Mouse (Mus musculus) thymus, postnatal 10 days (tissue): ENCODE measurements around the gene Pf4.
"Not testable (repeated sequence)": the region's sequence is repeated elsewhere in the genome, so short reads cannot be mapped to it uniquely, and the experiment has no call there.

ENCODE experiments used
- DNase-seq, 2 experiments: peaks; one replicate each; pipeline ENCODE4 v3.0.0; 2021; ENCODE audit warnings: low spot score in 2 of 2

The Pf4 gene

GRCm38 (mm10) chr5:90785659-90786588 is 13.7 kb downstream of the Pf4 start, which contains the start of gene Cxcl3:
Gene Cxcl3, plus strand, starts transcription at chr5:90786103.
- DNase-seq = no peak

- no peak for DNase-seq
These were observed 15.9 kb downstream of the Pf4 start for GRCm38 (mm10) chr5:90788114-90788513.

- no peak for DNase-seq
These were observed 17.3 kb downstream of the Pf4 start for GRCm38 (mm10) chr5:90789306-90790073.

GRCm38 (mm10) chr5:90790074-90790502 is 17.9 kb downstream of the Pf4 start:
- DNase-seq = no peak

- DNase-seq = no peak
These were observed 22.0 kb downstream of the Pf4 start, which contains the start of gene Cxcl15 for GRCm38 (mm10) chr5:90794195-90794625. Gene Cxcl15, plus strand, starts transcription at chr5:90794534.

- not testable (repeated sequence) for DNase-seq
These were observed 23.2 kb downstream of the Pf4 start for GRCm38 (mm10) chr5:90795392-90795791.

GRCm38 (mm10) chr5:90804574-90804973 is 32.3 kb downstream of the Pf4 start:
- DNase-seq = no peak

GRCm38 (mm10) chr5:90806050-90806449 is 33.8 kb downstream of the Pf4 start:
- no peak for DNase-seq

GRCm38 (mm10) chr5:90807176-90807950 is 35.1 kb downstream of the Pf4 start:
- DNase-seq = no peak

GRCm38 (mm10) chr5:90819756-90820155 is 47.5 kb downstream of the Pf4 start:
- no peak for DNase-seq
